Mouse (Mus musculus): Measurements from ENCODE around the gene Tnni1.

GRCm38 (mm10) chr1:135810180-135810579 is 30.9 kb downstream of the Tnni1 start:
- TF ChIP-seq CTCF (IDR thresholded peaks at IDR 0.05; ENCODE audit: insufficient read depth, low read length) = no peak
- TF ChIP-seq POLR2A (IDR thresholded peaks at IDR 0.05; ENCODE audit: borderline replicate concordance, extremely low read depth, low read depth, low read length) = no peak

All from lung, adult 2 months (tissue).